Mouse (Mus musculus) limb, embryonic 10.5 days (tissue): Measurements from ENCODE around the gene Olah. TPM values are rescaled to one million over a fixed set of nuclear protein-coding genes. Genes with fewer than 3 reads are reported as not detected.
"Not testable (repeated sequence)": the region's sequence is repeated elsewhere in the genome, so short reads cannot be mapped to it uniquely, and the experiment has no call there.

Source experiments
- DNase-seq: peaks from one replicate; pipeline ENCODE4 v3.0.0-alpha.2; 2017; ENCODE audit warnings: low spot score
- H3K27ac ChIP-seq: fragments of 300-500 bp; sonication (generic); 2 replicates; pipeline ENCODE4 v1.5.1; 2016; ENCODE audit warnings: mild to moderate bottlenecking
- H3K27me3 ChIP-seq: fragments of 300-500 bp; sonication (generic); 2 replicates; pipeline ENCODE4 v1.6.1; 2016; ENCODE audit warnings: low read depth, mild to moderate bottlenecking; ENCODE audit not compliant: poor library complexity, severe bottlenecking
- H3K36me3 ChIP-seq: fragments of 300-500 bp; sonication (generic); 2 replicates; pipeline ENCODE4 v1.6.1; 2016; ENCODE audit warnings: mild to moderate bottlenecking, moderate library complexity
- H3K4me1 ChIP-seq: fragments of 300-500 bp; sonication (generic); 2 replicates; pipeline ENCODE4 v1.6.1; 2016
- H3K4me3 ChIP-seq: fragments of 300-500 bp; sonication (generic); 2 replicates; pipeline ENCODE4 v1.5.1; 2016; ENCODE audit warnings: mild to moderate bottlenecking, moderate library complexity
- H3K9me3 ChIP-seq: fragments of 300-500 bp; sonication (generic); replicated peaks from 2 replicates; pipeline ENCODE4 v1.6.1; 2016; ENCODE audit warnings: mild to moderate bottlenecking
- WGBS: fragments of 180-500 bp; shearing (Covaris S2); methylation state at CpG from one replicate; pipeline ENCODE4 v1.1.7; 2016; 5-methylcytosine and 5-hydroxymethylcytosine counted together
- polyA plus RNA-seq: library from polyadenylated mRNA; unstranded; fragments of >200 nt; fragmentation: Nextera tagmentation; extraction: Ambion mirVana; gene quantifications from 2 replicates; pipeline ENCODE4 v1.2.1, GENCODE M21; 2016

The Olah gene
- not detected in 2 replicates for polyA plus RNA-seq

GRCm38 (mm10) chr2:3397110-3397509, at the start of gene Olah:
Gene Olah (minus strand): TSS chr2:3397210.
- H3K27ac ChIP-seq, H3K36me3 ChIP-seq, H3K9me3 ChIP-seq, DNase-seq, H3K27me3 ChIP-seq, H3K4me1 ChIP-seq, H3K4me3 ChIP-seq: not testable (repeated sequence)
- 65% methylated on average over 10 of the region's 10 CpGs for WGBS

GRCm38 (mm10) chr2:3445984-3446383, 49.0 kb upstream of the Olah start:
- no peaks in the 10 kb centered on the region for H3K4me1 ChIP-seq
- H3K27ac ChIP-seq = no peak overlapping the region
- no peaks in the 10 kb centered on the region for H3K27me3 ChIP-seq
- DNase-seq = no peak
- H3K36me3 ChIP-seq = peaks cover 7% of the 10 kb centered on the region; the same call in 1 of the 2 replicates
- 91% methylated on average over 4 of the region's 4 CpGs for WGBS
- no peaks in the 10 kb centered on the region for H3K9me3 ChIP-seq
- no peak overlapping the region for H3K4me3 ChIP-seq

- H3K27me3 ChIP-seq = no peaks in the 10 kb centered on the region
- no peak for DNase-seq
- H3K27ac ChIP-seq = no peak overlapping the region
- H3K36me3 ChIP-seq = peaks cover 7% of the 10 kb centered on the region; the same call in 1 of the 2 replicates
- H3K4me1 ChIP-seq = no peaks in the 10 kb centered on the region
- H3K9me3 ChIP-seq = no peaks in the 10 kb centered on the region
- no peak overlapping the region for H3K4me3 ChIP-seq
- WGBS = 90% methylated on average over 7 of the region's 7 CpGs
Observed at GRCm38 (mm10) chr2:3444206-3444605, 47.2 kb upstream of the Olah start.

GRCm38 (mm10) chr2:3437956-3438355, 40.9 kb upstream of the Olah start:
- no peaks in the 10 kb centered on the region for H3K9me3 ChIP-seq

GRCm38 (mm10) chr2:3435369-3436061, 38.5 kb upstream of the Olah start:
- Histone ChIP-seq H3K4me1 (no peaks in the 10 kb centered on the region), H3K27ac (no peak overlapping the region), H3K27me3 (no peaks in the 10 kb centered on the region), H3K36me3 (no peaks in the 10 kb centered on the region), H3K4me3 (no peak overlapping the region), H3K9me3 (no peaks in the 10 kb centered on the region)
- DNase-seq = no peak
- WGBS = 83% methylated on average over 6 of the region's 6 CpGs

More at GRCm38 (mm10) chr2:3437956-3438355, 40.9 kb upstream of the Olah start:
- DNase-seq = no peak
- 61% methylated on average over 7 of the region's 7 CpGs for WGBS
- H3K36me3 ChIP-seq = no peaks in the 10 kb centered on the region
- H3K4me1 ChIP-seq = no peaks in the 10 kb centered on the region
- no peak overlapping the region for H3K4me3 ChIP-seq
- no peak overlapping the region for H3K27ac ChIP-seq
- no peaks in the 10 kb centered on the region for H3K27me3 ChIP-seq

GRCm38 (mm10) chr2:3430956-3431355, 33.9 kb upstream of the Olah start:
- DNase-seq = no peak
- no peaks in the 10 kb centered on the region for H3K36me3 ChIP-seq
- no peak overlapping the region for H3K27ac ChIP-seq
- H3K4me1 ChIP-seq = no peaks in the 10 kb centered on the region
- H3K4me3 ChIP-seq = no peak overlapping the region
- WGBS = 81% methylated on average over 9 of the region's 9 CpGs
- H3K27me3 ChIP-seq = no peaks in the 10 kb centered on the region
- no peaks in the 10 kb centered on the region for H3K9me3 ChIP-seq

- Histone ChIP-seq H3K9me3 (no peaks in the 10 kb centered on the region), H3K4me3 (peak overlapping the region; percentile 64), H3K36me3 (no peaks in the 10 kb centered on the region), H3K27me3 (no peaks in the 10 kb centered on the region), H3K27ac (peak overlapping the region; percentile 12; the same call in 1 of the 2 replicates), H3K4me1 (peaks cover 12% of the 10 kb centered on the region; the same call in 1 of the 2 replicates)
- no peak for DNase-seq
- WGBS = 13% methylated on average over 9 of the region's 10 CpGs
Observed at GRCm38 (mm10) chr2:3424579-3424910, 27.5 kb upstream of the Olah start.

- Histone ChIP-seq H3K36me3 (no peaks in the 10 kb centered on the region), H3K27ac (peak within 1 kb of the TSS; percentile 12; the same call in 1 of the 2 replicates), H3K27me3 (no peaks in the 10 kb centered on the region), H3K4me1 (peaks cover 12% of the 10 kb centered on the region; the same call in 1 of the 2 replicates), H3K9me3 (no peaks in the 10 kb centered on the region), H3K4me3 (peak within 1 kb of the TSS; percentile 64)
- WGBS = 2% methylated on average over 29 of the region's 29 CpGs
- DNase-seq = peak; percentile 88
Observed at GRCm38 (mm10) chr2:3423841-3424578, 27.0 kb upstream of the Olah start, which contains the start of gene Dclre1c. Gene Dclre1c (plus strand): TSS chr2:3424131.

GRCm38 (mm10) chr2:3422548-3422947, 25.5 kb upstream of the Olah start, which contains the start of gene Meig1:
Gene Meig1 (minus strand): TSS chr2:3422648.
- Histone ChIP-seq H3K9me3 (no peaks in the 10 kb centered on the region), H3K4me1 (peaks cover 19% of the 10 kb centered on the region; the same call in 1 of the 2 replicates), H3K36me3 (no peaks in the 10 kb centered on the region), H3K27ac (no peak within 1 kb of the TSS), H3K27me3 (peaks cover 9% of the 10 kb centered on the region; the same call in 1 of the 2 replicates), H3K4me3 (no peak within 1 kb of the TSS)
- DNase-seq = no peak
- WGBS = 67% methylated on average over 3 of the region's 3 CpGs

GRCm38 (mm10) chr2:3420157-3420556, 23.1 kb upstream of the Olah start:
- Histone ChIP-seq H3K27me3 (peaks cover 19% of the 10 kb centered on the region; the same call in 1 of the 2 replicates), H3K4me3 (no peak overlapping the region), H3K36me3 (no peaks in the 10 kb centered on the region), H3K27ac (no peak overlapping the region), H3K4me1 (peaks cover 19% of the 10 kb centered on the region; the same call in 1 of the 2 replicates), H3K9me3 (no peaks in the 10 kb centered on the region)
- 81% methylated on average over 4 of the region's 4 CpGs for WGBS
- no peak for DNase-seq

- peak overlapping the region; percentile 50; the same call in 1 of the 2 replicates for H3K27ac ChIP-seq
Observed at GRCm38 (mm10) chr2:3418883-3419431, 21.9 kb upstream of the Olah start.

GRCm38 (mm10) chr2:3415676-3416075, 18.7 kb upstream of the Olah start:
- WGBS = 78% methylated on average over 1 of the region's 1 CpGs
- H3K4me1 ChIP-seq = peaks cover 7% of the 10 kb centered on the region; the same call in 1 of the 2 replicates
- H3K4me3 ChIP-seq = no peak overlapping the region
- no peaks in the 10 kb centered on the region for H3K36me3 ChIP-seq
- peaks cover 19% of the 10 kb centered on the region; the same call in 1 of the 2 replicates for H3K27me3 ChIP-seq
- no peak for DNase-seq
- H3K27ac ChIP-seq = no peak overlapping the region
- no peaks in the 10 kb centered on the region for H3K9me3 ChIP-seq

More at GRCm38 (mm10) chr2:3418883-3419431, 21.9 kb upstream of the Olah start:
- peak; percentile 95 for DNase-seq
- no peaks in the 10 kb centered on the region for H3K36me3 ChIP-seq
- H3K4me1 ChIP-seq = peaks cover 10% of the 10 kb centered on the region; the same call in 1 of the 2 replicates
- H3K9me3 ChIP-seq = no peaks in the 10 kb centered on the region
- WGBS = 2% methylated on average over 38 of the region's 38 CpGs
- peaks cover 19% of the 10 kb centered on the region; the same call in 1 of the 2 replicates for H3K27me3 ChIP-seq
- peak overlapping the region; percentile 57 for H3K4me3 ChIP-seq
